Mouse (Mus musculus): Measurements from ENCODE around the gene H2-D1. TPM values are rescaled to one million over a fixed set of nuclear protein-coding genes. Genes with fewer than 3 reads are reported as not detected.

Gene H2-D1
- total and polyA plus RNA-seq, 3 experiments, result 659 to 944 (median 880) TPM

DNA sequence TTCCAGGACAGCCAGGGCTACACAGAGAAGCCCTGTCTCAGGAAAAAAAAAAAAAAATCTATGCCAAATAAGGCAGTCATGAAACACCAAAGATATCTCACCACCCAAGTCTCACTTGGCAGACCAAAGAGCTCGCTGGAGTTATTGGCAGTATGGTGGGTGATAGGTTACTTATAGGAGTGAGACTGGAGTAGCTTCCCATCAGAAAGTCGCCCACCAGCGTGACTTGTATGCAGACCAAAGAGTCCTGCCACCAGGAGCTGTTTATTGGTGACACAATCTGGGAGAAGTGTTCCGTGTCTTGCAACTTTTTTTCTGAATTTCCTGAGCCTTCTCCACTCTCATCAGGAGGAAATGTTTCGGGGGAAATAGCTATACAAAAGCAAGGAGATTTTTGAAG is 22.8 kb upstream of the H2-D1 start:
- Histone ChIP-seq H3K36me3 (replicated peaks in 1 of 2; ENCODE audit: control insufficient read depth in 1 of 2, insufficient read depth in 1 of 2, low read length in 1 of 2) (peaks cover 12 to 32% of the 10 kb centered on the region in 2 experiments), H3K9me3 (replicated peaks; ENCODE audit: low read length) (no peaks in the 10 kb centered on the region), H3K4me1 (ENCODE audit: control insufficient read depth in 1 of 2, insufficient read depth in 2 of 2) (peaks cover 3 to 32% of the 10 kb centered on the region in 2 experiments), H3K9ac (ENCODE audit: insufficient read depth, low read depth) (no peak overlapping the region), H3K4me2 (ENCODE audit: insufficient read depth, low read depth, poor library complexity, severe bottlenecking) (no peak overlapping the region), H3K27ac (ENCODE audit: insufficient read depth, low read depth) (no peak overlapping the region), H3K4me3 (replicated peaks in 1 of 3; ENCODE audit: low read depth in 2 of 3, low read length in 2 of 3, poor library complexity in 1 of 3) (no peak overlapping the region), H3K27me3 (replicated peaks) (no peaks in the 10 kb centered on the region), H3K79me2 (replicated peaks; ENCODE audit: control insufficient read depth, extremely low read depth, insufficient read depth, poor library complexity, severe bottlenecking) (peaks cover 36% of the 10 kb centered on the region)
- TF ChIP-seq HCFC1 (IDR thresholded peaks at IDR 0.05; ENCODE audit: low read depth, low read length) (no peak), MEF2A (IDR thresholded peaks at IDR 0.05; ENCODE audit: borderline replicate concordance, low read depth, low read length) (no peak), POLR2A (IDR thresholded peaks at IDR 0.05; ENCODE audit: low read depth, low read length) (no peak), CTCF (conservative IDR thresholded peaks at IDR 0.05 in 1 of 2, IDR thresholded peaks at IDR 0.05 in 1 of 2; ENCODE audit: low read depth in 2 of 2, low read length in 2 of 2) (no peak), USF1 (IDR thresholded peaks at IDR 0.05; ENCODE audit: low read depth, low read length) (no peak), ZKSCAN1 (IDR thresholded peaks at IDR 0.05; ENCODE audit: borderline replicate concordance, low read depth, low read length) (no peak)
- in situ Hi-C loops (cut with MboI; ENCODE audit: low pct_ligation_motif_present, low pct_unique_long_range_greater_than_20kb, low sequenced_read_pairs) (loop anchor here (10.0 kb wide), 1 partner anchor 225 kb away; the partner anchor contains the start of gene Vwa7), dilution Hi-C loops (cut with MboI; ENCODE audit: extremely low pct_ligation_motif_present, extremely low pct_unique_long_range_greater_than_20kb, low sequenced_read_pairs) (no loop called here)
- DNase-seq (ENCODE audit: extremely low read depth), result no peak

DNA sequence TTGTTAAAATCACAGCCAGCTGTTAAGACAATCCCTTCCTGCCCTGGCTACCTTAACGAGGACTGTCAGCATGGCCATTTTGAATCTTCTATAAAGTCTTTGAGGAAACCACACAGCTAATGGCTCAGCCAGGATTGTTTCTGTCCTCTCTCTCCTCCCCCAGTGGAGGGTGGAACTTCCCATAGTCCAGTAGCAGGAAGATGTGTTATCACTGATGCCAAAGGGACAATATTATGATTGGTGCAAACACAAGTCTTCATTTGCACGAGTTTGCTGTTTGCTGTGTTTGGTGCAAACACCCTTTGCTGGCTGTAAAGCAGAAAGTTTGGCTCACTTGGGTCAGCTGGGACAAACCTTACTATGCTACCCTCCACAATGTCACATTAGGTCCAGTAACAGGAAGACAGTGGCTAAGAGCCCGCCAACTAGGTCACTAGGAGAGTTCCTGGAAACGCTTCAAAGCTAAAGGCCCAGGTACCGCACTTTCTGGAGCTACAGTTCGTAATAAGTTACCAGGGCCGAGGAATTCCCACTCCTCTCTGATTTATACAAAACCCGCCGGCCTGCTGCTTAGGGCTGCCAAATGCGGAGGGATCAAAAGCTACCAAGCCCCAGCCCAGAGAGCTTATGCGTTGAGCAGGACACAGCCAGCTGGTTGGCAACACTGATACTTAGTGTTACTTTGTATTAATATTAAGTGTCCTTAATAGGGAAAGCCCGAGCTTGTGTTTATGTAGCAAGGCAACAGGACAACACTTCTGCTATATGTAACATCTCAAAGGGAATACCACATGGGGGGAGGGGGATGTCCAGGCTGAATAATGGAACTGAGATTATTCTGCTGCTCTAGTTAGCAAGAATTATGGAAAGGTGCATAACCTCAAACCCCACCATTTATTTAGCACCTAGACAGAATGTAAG is 21.9 kb upstream of the H2-D1 start:
- no peak for TF ChIP-seq BHLHE40 (IDR thresholded peaks at IDR 0.05; ENCODE audit: low read depth, low read length)
- no peak for TF ChIP-seq HCFC1 (IDR thresholded peaks at IDR 0.05; ENCODE audit: low read depth, low read length)
- TF ChIP-seq RCOR1 (conservative IDR thresholded peaks at IDR 0.05; ENCODE audit: low read depth, low read length), result peak; percentile 34; the same call in 1 of the 2 replicates
- TF ChIP-seq MEF2A (IDR thresholded peaks at IDR 0.05; ENCODE audit: borderline replicate concordance, low read depth, low read length), result peak; percentile 37; the same call in 1 of the 2 replicates
- TF ChIP-seq MYC (IDR thresholded peaks at IDR 0.05; ENCODE audit: low read depth, low read length), result no peak
- no peak for TF ChIP-seq MAZ (IDR thresholded peaks at IDR 0.05; ENCODE audit: low read depth, low read length)
- TF ChIP-seq POLR2A (IDR thresholded peaks at IDR 0.05; ENCODE audit: low read depth, low read length), result no peak
- no peak for TF ChIP-seq USF2 (conservative IDR thresholded peaks at IDR 0.05; ENCODE audit: low read depth, low read length)
- TF ChIP-seq ZKSCAN1 (IDR thresholded peaks at IDR 0.05; ENCODE audit: borderline replicate concordance, low read depth, low read length), result no peak
- no peak for TF ChIP-seq NRF1 (IDR thresholded peaks at IDR 0.05; ENCODE audit: low read depth, low read length)
- TF ChIP-seq SIN3A (IDR thresholded peaks at IDR 0.05; ENCODE audit: low read length), result no peak
- TF ChIP-seq TBP (conservative IDR thresholded peaks at IDR 0.05; ENCODE audit: low read depth, low read length), result no peak
- no peak for TF ChIP-seq JUN (IDR thresholded peaks at IDR 0.05; ENCODE audit: insufficient read depth, low read depth, low read length)
- TF ChIP-seq RAD21 (IDR thresholded peaks at IDR 0.05; ENCODE audit: low read depth, low read length), result no peak
- no peak for TF ChIP-seq ZC3H11A (IDR thresholded peaks at IDR 0.05; ENCODE audit: low read depth, low read length)
- no peak for TF ChIP-seq PAX5 (IDR thresholded peaks at IDR 0.05; ENCODE audit: low read length)
- TF ChIP-seq CHD1 (IDR thresholded peaks at IDR 0.05; ENCODE audit: low read depth, low read length), result peak; percentile 89; the same call in 1 of the 2 replicates
- TF ChIP-seq IRF4 (IDR thresholded peaks at IDR 0.05; ENCODE audit: low read depth, low read length), result no peak; the same call in 1 of the 2 replicates
- TF ChIP-seq NELFE (IDR thresholded peaks at IDR 0.05; ENCODE audit: low read depth, low read length), result no peak
- no peak for TF ChIP-seq USF1 (IDR thresholded peaks at IDR 0.05; ENCODE audit: low read depth, low read length)
- TF ChIP-seq UBTF (IDR thresholded peaks at IDR 0.05; ENCODE audit: low read depth, low read length), result no peak
- no peak for TF ChIP-seq SMC3 (IDR thresholded peaks at IDR 0.05; ENCODE audit: low read depth, low read length)
- TF ChIP-seq TCF12 (IDR thresholded peaks at IDR 0.05; ENCODE audit: low read depth, low read length), result no peak
- TF ChIP-seq MAFK (IDR thresholded peaks at IDR 0.05; ENCODE audit: insufficient replicate concordance, low read length), result no peak
- peak; percentile 71 for TF ChIP-seq CHD2 (IDR thresholded peaks at IDR 0.05; ENCODE audit: low read length)
- no peaks in the 10 kb centered on the region for H3K27me3 ChIP-seq (replicated peaks)
- H3K4me3 ChIP-seq (replicated peaks in 1 of 3; ENCODE audit: low read depth in 2 of 3, low read length in 2 of 3, poor library complexity in 1 of 3), result peak overlapping the region; percentile 87 to 92 (median 90)
- dilution Hi-C loops (cut with MboI; ENCODE audit: extremely low pct_ligation_motif_present, extremely low pct_unique_long_range_greater_than_20kb, low sequenced_read_pairs), result no loop called here
- H3K36me3 ChIP-seq (replicated peaks in 1 of 2; ENCODE audit: control insufficient read depth in 1 of 2, insufficient read depth in 1 of 2, low read length in 1 of 2), result peaks cover 21 to 41% of the 10 kb centered on the region in 2 experiments
- H3K9me3 ChIP-seq (replicated peaks; ENCODE audit: low read length), result no peaks in the 10 kb centered on the region
- H3K9ac ChIP-seq (ENCODE audit: insufficient read depth, low read depth), result peak overlapping the region; percentile 76
- no peak for DNase-seq (ENCODE audit: extremely low read depth)
- peak overlapping the region; percentile 88 for H3K27ac ChIP-seq (ENCODE audit: insufficient read depth, low read depth)
- H3K4me1 ChIP-seq (ENCODE audit: control insufficient read depth in 1 of 2, insufficient read depth in 2 of 2), result peaks cover 3 to 42% of the 10 kb centered on the region in 2 experiments
- in situ Hi-C loops (cut with MboI; ENCODE audit: low pct_ligation_motif_present, low pct_unique_long_range_greater_than_20kb, low sequenced_read_pairs), result no loop called here
- H3K79me2 ChIP-seq (replicated peaks; ENCODE audit: control insufficient read depth, extremely low read depth, insufficient read depth, poor library complexity, severe bottlenecking), result peaks cover 40% of the 10 kb centered on the region
- peak overlapping the region; percentile 77 for H3K4me2 ChIP-seq (ENCODE audit: insufficient read depth, low read depth, poor library complexity, severe bottlenecking)

All from CH12.LX (cell line).